Mouse (Mus musculus) heart, embryonic 13.5 days (tissue): ENCODE measurements at regions not wholly inside any gene's neighbourhood (a gene's known extent, or its start where the extent isn't known, plus 50 kb on each side); places are given as distances from the start of the nearest gene placed in this dataset.

Experiments
- ATAC-seq: fragments of 200-750 bp; cut with Nextera tagmentation; 2 replicates; pipeline ENCODE4 v1.8.0; 2017; ENCODE audit warnings: moderate TSS enrichment; ENCODE audit not compliant: insufficient number of reproducible peaks, low FRiP score, low TSS enrichment; ENCODE audit errors: extremely low read depth
- H3K27ac ChIP-seq: fragments of 300-500 bp; sonication (generic); replicated peaks from 2 replicates; pipeline ENCODE4 v1.5.1; 2015; ENCODE audit warnings: moderate library complexity, mild to moderate bottlenecking, inconsistent platforms
- H3K27me3 ChIP-seq: fragments of 300-500 bp; sonication (generic); replicated peaks from 2 replicates; pipeline ENCODE4 v1.6.1; 2015; ENCODE audit warnings: mild to moderate bottlenecking, inconsistent platforms
- H3K36me3 ChIP-seq: fragments of 300-500 bp; sonication (generic); 2 replicates; pipeline ENCODE4 v1.6.1; 2015; ENCODE audit warnings: mild to moderate bottlenecking, inconsistent platforms
- H3K4me1 ChIP-seq: fragments of 300-500 bp; sonication (generic); 2 replicates; pipeline ENCODE4 v1.6.1; 2015; ENCODE audit warnings: inconsistent platforms
- H3K4me2 ChIP-seq: fragments of 300-500 bp; sonication (generic); 2 replicates; pipeline ENCODE4 v1.6.1; 2015; ENCODE audit warnings: inconsistent platforms, mild to moderate bottlenecking, moderate library complexity
- H3K4me3 ChIP-seq: fragments of 300-500 bp; sonication (generic); 2 replicates; pipeline ENCODE4 v1.5.1; 2015; ENCODE audit warnings: moderate library complexity, mild to moderate bottlenecking, inconsistent platforms
- H3K9ac ChIP-seq: fragments of 300-500 bp; sonication (generic); 2 replicates; pipeline ENCODE4 v1.6.1; 2015; ENCODE audit warnings: inconsistent platforms, mild to moderate bottlenecking, moderate library complexity
- H3K9me3 ChIP-seq: fragments of 300-500 bp; sonication (generic); 2 replicates; pipeline ENCODE4 v1.6.1; 2016; ENCODE audit warnings: inconsistent platforms
- WGBS: fragments of 180-500 bp; shearing (Covaris S2); methylation state at CpG from one replicate; pipeline ENCODE4 v1.1.7; 2015; ENCODE audit warnings: mixed read lengths; 5-methylcytosine and 5-hydroxymethylcytosine counted together

GRCm38 (mm10) chr1:41810318-41810964 lies 885.1 kb upstream of the Pou3f3 start:
- no peak overlapping the region for H3K9ac ChIP-seq
- H3K4me1 ChIP-seq: peaks cover 4% of the 10 kb centered on the region
- H3K27me3 ChIP-seq: no peaks in the 10 kb centered on the region
- H3K4me2 ChIP-seq: peak overlapping the region; percentile 59
- no peak for ATAC-seq
- no peaks in the 10 kb centered on the region for H3K36me3 ChIP-seq
- H3K27ac ChIP-seq: no peak overlapping the region
- peak overlapping the region; percentile 33 for H3K4me3 ChIP-seq
- 16% methylated on average over 9 of the region's 9 CpGs for WGBS
- no peaks in the 10 kb centered on the region for H3K9me3 ChIP-seq

DNA sequence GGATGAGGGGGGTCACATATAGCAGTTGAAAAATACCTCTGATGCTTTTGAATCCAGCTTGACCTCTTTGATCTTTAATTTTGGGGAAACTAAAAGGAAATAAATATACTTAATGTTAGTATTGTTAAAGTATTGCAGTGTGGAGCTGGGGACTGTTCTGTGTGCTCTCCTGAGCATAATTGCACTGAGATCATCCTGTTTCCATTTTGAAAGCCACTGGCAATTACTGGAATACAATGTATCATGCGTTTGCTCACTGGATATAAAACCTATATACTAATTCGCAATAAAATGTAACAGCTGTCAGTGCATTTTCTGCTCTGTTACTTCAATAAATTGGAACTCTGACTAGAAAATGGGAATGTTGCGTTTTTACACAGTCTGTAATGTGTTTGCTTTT lies 884.4 kb upstream of the Pou3f3 start:
- 81% methylated on average over 3 of the region's 3 CpGs for WGBS
- Histone ChIP-seq H3K27me3 (no peaks in the 10 kb centered on the region), H3K4me3 (no peak overlapping the region), H3K4me2 (no peak overlapping the region), H3K9me3 (no peaks in the 10 kb centered on the region), H3K27ac (no peak overlapping the region), H3K4me1 (peaks cover 4% of the 10 kb centered on the region), H3K36me3 (no peaks in the 10 kb centered on the region), H3K9ac (no peak overlapping the region)
- no peak for ATAC-seq

DNA sequence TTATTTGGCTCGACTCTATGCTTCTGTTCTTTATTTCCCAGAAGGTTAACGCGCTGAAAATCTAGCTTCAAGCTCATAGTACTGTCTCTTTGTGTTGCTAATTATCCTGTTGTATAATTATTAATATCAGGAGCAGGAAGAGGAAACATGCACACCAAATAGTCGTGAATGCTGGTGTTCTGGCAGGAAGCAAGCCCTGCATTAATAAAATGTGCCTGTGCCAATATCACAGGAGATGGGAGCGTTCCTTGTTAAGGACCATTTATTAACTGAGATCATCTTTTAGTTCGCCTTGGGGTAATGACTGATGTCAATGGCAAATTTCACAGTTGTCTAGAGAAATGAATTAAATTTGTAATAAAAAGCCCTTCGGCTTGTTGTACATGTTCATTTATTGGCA lies 883.5 kb upstream of the Pou3f3 start:
- H3K4me2 ChIP-seq: no peak overlapping the region
- no peak for ATAC-seq
- no peaks in the 10 kb centered on the region for H3K27me3 ChIP-seq
- no peak overlapping the region for H3K9ac ChIP-seq
- no peaks in the 10 kb centered on the region for H3K9me3 ChIP-seq
- H3K27ac ChIP-seq: no peak overlapping the region
- no peaks in the 10 kb centered on the region for H3K36me3 ChIP-seq
- H3K4me3 ChIP-seq: no peak overlapping the region
- 76% methylated on average over 7 of the region's 7 CpGs for WGBS
- peaks cover 4% of the 10 kb centered on the region for H3K4me1 ChIP-seq

DNA sequence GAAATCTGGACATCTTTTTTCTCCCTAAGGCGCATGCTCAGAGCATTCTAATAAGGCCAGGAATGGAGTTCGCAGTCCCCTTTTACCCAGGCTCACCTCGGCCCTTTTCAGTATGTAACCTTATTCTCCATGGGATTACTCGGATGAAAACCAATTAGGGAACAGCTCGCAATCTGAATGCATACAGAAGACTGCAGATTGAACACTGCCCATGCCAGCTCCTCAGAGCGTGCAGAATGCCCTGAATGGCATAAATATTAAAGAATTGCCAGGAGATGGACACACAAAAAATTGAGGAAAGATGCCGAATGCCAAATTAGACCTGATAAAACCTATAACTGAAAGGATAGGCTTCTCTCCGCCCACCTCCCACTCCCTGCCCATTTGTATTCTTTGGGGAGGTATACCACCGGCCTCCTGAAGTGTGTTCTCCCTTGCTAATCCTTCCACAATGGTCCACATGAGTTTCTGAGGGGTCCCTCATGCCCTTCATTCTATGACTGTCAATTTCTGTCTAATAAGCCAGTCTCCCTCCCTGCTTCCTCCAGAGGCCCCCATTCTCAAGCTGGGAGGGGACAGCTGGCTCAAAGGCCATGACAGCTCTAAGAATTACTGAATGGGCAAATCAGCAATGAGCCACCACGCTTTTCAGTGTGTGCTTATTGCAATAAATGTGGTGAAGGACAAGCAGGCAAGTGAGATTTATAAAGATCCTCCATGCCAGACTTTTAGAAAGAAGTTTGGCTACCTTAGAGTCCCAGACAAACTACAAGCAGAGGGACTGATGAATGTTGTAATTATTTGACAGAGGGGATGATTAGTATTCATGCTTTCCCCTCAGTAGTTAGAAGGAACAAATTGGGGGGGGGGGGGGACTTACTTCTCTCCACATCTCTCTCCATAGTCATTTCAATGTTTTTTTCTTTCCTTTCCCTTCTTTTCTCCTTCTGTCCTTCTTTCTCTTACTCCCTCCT lies 881.2 kb upstream of the Pou3f3 start:
- ATAC-seq: no peak
- no peak overlapping the region for H3K4me2 ChIP-seq
- no peaks in the 10 kb centered on the region for H3K4me1 ChIP-seq
- H3K4me3 ChIP-seq: no peak overlapping the region
- 75% methylated on average over 10 of the region's 10 CpGs for WGBS
- no peak overlapping the region for H3K27ac ChIP-seq
- H3K27me3 ChIP-seq: no peaks in the 10 kb centered on the region
- H3K36me3 ChIP-seq: no peaks in the 10 kb centered on the region
- no peak overlapping the region for H3K9ac ChIP-seq
- no peaks in the 10 kb centered on the region for H3K9me3 ChIP-seq

- Histone ChIP-seq H3K9me3 (no peaks in the 10 kb centered on the region), H3K4me3 (no peak overlapping the region), H3K9ac (no peak overlapping the region), H3K4me2 (no peak overlapping the region), H3K4me1 (no peaks in the 10 kb centered on the region), H3K27ac (no peak overlapping the region), H3K36me3 (no peaks in the 10 kb centered on the region), H3K27me3 (no peaks in the 10 kb centered on the region)
- 65% methylated on average over 4 of the region's 4 CpGs for WGBS
- ATAC-seq: no peak
Measured at GRCm38 (mm10) chr1:41815021-41815420, 880.5 kb upstream of the Pou3f3 start.

- Histone ChIP-seq H3K4me1 (no peaks in the 10 kb centered on the region), H3K4me3 (no peak overlapping the region), H3K9ac (no peak overlapping the region), H3K9me3 (no peaks in the 10 kb centered on the region), H3K27me3 (no peaks in the 10 kb centered on the region), H3K27ac (no peak overlapping the region), H3K36me3 (no peaks in the 10 kb centered on the region), H3K4me2 (no peak overlapping the region)
- ATAC-seq: no peak
- 77% methylated on average over 5 of the region's 5 CpGs for WGBS
Measured at GRCm38 (mm10) chr1:41822742-41823141, 872.8 kb upstream of the Pou3f3 start.

- 63% methylated on average over 4 of the region's 4 CpGs for WGBS
- Histone ChIP-seq H3K27ac (no peak overlapping the region), H3K36me3 (no peaks in the 10 kb centered on the region), H3K9me3 (no peaks in the 10 kb centered on the region), H3K4me1 (no peaks in the 10 kb centered on the region), H3K4me3 (no peak overlapping the region), H3K9ac (no peak overlapping the region), H3K4me2 (no peak overlapping the region), H3K27me3 (no peaks in the 10 kb centered on the region)
- no peak for ATAC-seq
Measured at GRCm38 (mm10) chr1:41825223-41825622, 870.3 kb upstream of the Pou3f3 start.

- WGBS: 67% methylated on average over 2 of the region's 2 CpGs
- H3K4me3 ChIP-seq: no peak overlapping the region
- no peaks in the 10 kb centered on the region for H3K4me1 ChIP-seq
- H3K9me3 ChIP-seq: no peaks in the 10 kb centered on the region
- no peaks in the 10 kb centered on the region for H3K27me3 ChIP-seq
- no peaks in the 10 kb centered on the region for H3K36me3 ChIP-seq
- H3K27ac ChIP-seq: no peak overlapping the region
- no peak overlapping the region for H3K4me2 ChIP-seq
- no peak overlapping the region for H3K9ac ChIP-seq
- ATAC-seq: no peak
Measured at GRCm38 (mm10) chr1:41831641-41832040, 863.9 kb upstream of the Pou3f3 start.
